Mouse (Mus musculus): ENCODE results near the gene Gbf1.

The Gbf1 gene

DNA sequence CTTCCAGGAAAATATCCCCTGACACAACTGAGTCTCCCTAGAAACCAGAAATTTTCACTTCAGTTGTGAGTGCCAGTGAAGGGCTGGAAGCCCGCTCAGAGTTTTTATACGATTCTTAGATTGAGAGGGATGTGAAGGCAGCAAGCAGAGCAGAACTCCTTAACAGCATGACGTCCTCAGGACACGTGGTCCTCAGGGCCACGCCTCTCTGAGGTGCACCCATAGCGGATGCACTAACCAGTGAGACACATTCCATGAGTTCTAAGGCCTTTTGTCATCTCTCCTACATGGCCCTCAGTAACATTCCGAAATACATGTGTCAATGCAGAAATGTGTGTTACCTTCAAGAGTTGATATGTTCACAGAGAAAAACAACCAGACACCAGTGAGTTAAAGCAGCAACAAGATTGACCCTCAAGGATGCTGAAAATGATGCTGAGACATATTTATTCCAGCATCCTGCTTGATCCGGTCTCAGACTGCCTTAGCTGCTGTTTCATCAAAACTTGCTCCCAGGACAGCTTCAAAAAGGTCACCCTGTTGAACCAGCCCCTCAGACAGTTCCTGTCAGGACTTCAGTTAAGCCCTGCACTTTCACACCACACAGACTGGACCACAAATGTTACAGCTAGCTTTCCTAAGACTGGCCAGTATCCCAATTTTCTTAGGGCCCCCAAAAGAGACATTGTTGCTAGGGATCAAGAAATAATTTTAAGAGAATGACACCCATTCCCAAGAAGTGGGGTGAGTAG is 148.2 kb downstream of the Gbf1 start:
- no peak for DNase-seq (ENCODE audit: low read depth, low spot score)

DNA sequence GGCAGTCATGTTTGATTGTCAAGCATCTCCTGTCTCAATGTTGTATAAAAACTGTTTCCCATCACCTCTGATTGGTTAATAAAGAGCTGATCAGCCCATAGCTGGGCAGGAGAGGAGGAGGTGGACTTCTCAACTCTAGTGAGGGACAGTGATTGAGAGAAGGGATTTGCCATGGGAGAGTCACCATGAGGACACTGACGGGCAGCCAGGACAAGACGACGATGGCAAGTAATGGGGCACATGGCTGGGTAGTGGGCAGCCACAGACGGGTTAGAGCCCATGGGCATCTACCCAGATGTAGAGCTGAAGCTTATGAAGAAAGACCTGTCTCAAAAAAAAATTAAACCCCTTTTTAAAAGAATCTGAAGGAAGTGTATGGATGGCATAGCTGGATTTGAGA is 150.2 kb downstream of the Gbf1 start:
- no peak for DNase-seq (ENCODE audit: low read depth, low spot score)

DNA sequence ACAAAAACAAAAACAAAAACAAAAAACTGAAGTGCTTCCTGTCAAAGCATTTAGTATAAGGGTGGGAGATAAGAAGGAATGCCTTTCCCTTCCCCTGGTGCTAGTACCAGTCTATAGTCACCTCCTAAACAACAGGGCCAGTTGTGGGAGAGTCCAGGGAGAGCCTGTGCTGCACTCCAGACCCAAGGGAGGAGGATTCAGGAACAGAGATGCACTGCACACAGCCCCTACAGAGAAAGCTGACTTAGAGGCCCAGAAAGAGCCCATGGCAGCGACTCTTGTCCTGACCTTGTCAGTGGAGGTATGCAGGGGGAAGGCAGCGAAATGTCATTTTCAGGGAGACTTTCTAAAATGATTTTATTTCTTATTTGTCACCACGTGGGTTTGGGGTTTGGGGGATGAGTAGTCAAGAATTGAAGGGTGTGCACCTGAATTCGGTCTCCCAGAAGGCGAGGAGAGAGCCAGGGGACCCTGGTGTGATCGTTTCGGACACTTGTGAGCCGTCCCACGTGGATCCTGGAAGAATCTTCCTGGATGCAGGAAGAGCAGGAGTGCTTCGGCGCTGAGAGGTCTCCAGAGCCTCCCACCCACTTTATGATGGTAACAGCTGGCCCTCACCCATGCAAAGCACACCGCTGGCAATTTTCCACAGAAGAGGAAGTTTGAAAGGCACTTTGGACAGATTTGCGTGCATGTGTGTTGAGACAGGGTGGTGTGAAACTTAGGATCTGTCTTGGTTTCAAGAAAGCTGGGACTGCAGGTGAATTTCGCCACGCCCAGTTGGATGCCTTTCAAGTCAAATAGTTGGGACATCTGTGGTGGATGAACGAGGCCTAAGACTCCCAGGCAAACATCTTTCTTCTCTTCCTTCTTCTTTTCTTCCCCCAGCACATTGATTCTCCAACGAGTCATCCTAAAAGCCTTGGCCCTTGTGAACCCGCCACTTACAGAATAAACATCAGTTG is 151.2 kb downstream of the Gbf1 start:
- no peak for DNase-seq (ENCODE audit: low read depth, low spot score)

DNA sequence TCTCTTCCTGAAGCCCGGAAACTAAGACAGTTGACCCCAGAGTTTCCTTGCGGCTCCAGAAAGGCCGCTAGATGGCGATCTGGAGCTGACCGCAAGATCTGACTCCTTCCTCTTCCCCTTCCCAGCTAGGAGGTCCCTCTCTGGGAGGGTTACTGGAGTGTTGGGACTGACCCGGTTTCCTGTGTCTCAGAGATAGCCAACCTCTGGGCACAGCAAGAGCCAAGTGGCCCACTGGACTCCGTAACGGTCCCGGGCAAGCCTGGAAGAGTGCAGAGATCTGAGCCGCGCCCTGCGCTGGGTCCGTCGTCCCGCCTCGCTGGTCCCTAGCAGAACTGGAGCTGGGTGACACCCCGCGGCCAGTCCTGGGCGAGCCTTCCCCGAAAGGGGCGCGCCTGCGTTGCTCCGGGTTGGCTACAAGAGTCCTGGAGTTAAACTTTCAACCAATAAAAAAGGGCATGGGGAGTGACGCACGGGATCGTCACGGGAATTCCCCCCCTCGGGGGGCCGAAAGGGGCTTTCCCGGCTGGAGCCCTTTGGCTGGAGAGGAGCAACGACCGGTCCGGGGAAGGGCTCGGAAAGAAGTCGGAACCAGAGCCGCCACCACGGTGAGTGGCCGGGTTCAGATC is 152.0 kb downstream of the Gbf1 start, which contains the start of gene Nfkb2:
Gene Nfkb2, plus strand, starts transcription at position 105 of the 626 bp plus-strand sequence.
- DNase-seq (ENCODE audit: low read depth, low spot score) = peak; percentile 92

DNA sequence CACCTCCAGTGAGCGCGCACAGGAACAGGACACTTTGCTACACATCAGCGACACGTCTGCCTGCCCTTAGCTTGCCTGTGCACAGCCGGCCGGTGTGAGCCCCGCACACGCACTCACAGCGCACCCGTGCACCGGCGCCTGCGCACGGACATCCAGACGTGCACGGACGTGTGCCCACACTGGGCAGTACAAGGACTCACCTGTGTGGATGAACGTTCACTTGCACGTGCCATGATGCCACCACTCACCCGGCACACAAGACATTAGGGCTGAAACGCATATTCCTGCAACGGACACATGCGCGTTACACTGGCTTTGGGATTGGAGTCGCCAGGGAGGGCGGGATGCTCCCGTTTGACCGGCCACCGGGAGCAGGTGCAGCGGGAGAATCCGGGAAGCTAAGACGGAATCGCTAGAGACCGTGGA is 152.6 kb downstream of the Gbf1 start:
- no peak for DNase-seq (ENCODE audit: low read depth, low spot score)

DNA sequence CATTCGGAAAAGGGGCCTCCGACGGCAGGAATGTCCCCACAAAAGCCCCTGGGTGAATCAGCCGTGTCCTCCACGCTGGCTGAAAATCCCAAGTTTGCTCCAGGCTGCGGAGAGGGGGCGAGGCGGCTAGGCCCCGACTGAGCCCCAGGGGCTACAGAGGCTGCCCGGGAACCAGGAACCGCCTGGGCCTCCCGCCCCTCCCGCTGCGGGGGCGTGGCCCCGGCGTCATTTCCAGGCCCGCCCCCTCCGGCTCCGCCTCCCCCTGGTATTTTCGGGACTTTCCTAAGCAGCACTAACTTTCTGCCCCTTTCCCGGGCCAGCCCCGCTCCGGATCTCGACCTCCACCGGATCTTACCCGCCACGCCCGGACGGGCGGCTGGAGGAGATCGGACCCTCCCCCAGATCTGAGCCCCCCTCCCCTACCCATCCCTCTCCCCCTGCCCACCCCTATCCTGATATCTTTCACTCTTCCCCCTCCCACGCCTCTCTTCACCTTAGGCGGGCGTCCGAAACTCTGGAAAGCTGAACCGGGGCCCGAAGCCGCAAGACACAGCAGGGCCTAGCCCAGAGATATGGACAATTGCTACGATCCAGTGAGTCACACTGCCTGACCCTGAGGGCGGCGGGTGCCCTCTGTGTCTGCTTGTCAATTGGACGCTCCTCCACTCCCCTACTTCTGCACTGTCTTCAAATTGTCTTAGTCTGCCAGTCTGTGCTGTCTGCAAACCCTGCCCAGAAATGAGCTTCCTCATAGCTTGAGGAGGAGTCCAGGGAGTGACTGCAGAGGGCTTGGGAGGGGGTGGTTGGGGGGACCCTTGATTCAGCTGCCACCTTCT is 153.3 kb downstream of the Gbf1 start:
- peak; percentile 86 for DNase-seq (ENCODE audit: low read depth, low spot score)

DNA sequence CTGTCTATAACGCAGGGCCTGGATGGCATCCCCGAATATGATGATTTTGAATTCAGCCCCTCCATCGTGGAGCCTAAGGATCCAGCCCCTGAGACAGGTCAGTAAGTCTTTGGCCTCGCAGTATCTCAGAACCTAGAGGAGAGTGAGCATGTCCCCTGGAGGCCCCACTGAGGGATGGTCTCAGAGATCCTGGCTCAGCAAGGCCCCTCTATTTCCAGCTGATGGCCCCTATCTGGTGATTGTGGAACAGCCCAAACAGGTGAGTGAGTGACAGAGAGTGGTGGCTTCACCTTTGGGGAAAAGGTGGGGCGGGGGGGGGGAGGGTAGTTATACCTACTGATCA is 153.9 kb downstream of the Gbf1 start:
- no peak for DNase-seq (ENCODE audit: low read depth, low spot score)

DNA sequence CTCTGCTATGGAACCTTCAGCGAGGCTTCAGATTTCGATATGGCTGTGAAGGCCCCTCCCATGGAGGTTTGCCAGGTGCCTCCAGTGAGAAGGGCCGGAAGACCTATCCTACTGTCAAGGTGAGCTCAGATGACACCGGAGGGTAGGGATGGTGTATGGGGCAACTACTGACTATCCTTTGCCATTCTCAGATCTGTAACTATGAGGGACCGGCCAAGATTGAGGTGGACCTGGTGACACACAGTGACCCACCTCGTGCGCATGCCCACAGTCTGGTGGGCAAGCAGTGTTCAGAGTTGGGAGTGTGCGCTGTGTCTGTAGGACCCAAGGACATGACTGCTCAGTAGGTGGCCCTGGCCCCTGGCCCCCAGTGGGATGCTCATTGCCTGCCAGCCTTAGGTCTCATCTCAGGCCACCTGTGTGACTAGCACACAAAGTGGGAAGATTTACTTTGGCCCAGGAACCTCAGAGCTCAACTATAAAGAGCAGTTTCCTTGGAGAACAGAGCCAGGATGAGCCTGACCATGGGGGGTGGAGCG is 154.5 kb downstream of the Gbf1 start:
- no peak for DNase-seq (ENCODE audit: low read depth, low spot score)

DNA sequence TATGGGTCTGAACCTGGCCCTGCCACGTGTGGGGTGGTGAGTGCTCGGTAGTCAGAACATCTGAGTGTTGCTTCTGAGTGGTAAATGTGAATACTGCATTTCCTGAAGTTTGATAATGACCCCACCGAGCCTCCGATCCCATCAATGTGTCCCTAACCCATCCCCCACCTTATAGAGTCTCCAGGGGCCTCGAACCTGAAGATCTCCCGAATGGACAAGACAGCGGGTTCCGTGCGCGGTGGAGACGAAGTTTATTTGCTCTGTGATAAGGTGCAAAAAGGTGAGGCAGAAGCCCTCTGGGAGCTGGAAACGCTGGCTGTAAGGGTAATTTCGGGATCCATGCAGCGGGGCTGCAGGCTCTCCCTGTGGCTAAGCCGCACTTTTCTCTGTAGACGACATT is 155.5 kb downstream of the Gbf1 start:
- no peak for DNase-seq (ENCODE audit: low read depth, low spot score)

DNA sequence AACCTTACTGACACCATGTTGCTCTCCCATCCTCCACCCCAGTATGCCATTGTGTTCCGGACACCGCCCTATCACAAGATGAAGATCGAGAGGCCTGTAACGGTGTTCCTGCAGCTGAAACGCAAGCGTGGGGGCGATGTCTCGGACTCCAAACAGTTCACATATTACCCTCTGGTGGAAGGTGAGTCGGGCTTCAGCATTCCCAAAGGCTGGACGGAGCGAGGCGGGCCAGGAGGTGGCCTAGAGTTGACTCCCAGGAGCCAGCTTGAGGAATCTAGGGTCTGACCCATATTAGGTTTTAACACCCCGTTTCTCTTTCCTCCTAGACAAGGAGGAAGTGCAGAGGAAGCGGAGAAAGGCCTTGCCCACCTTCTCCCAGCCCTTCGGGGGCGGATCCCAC is 156.0 kb downstream of the Gbf1 start:
- no peak for DNase-seq (ENCODE audit: low read depth, low spot score)

DNA sequence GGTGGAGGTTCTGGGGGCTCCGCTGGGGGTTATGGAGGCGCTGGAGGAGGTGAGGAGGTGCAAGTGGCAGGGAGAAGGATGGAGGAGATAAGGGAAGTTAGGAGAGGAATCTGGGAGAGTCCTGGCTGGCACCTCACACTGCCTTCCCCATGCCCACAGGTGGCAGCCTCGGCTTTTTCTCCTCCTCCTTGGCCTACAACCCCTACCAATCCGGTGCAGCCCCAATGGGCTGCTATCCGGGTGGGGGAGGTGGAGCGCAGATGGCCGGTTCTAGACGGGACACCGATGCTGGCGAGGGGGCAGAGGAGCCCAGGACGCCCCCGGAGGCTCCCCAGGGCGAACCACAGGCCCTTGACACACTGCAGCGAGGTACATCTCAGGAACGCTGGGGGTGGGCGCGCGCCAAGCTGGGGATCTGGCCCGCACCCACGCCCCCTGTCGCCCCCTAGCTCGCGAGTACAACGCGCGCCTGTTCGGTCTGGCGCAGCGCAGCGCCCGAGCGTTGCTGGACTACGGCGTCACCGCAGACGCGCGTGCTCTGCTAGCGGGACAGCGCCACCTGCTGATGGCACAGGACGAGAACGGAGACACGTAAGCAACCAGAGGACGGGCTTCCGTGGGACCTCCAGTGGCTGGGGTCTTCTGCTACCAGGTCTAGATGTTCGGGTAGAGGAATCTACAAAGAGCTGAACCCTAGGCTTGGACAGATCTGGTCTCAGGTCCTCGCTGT is 156.6 kb downstream of the Gbf1 start:
- peak; percentile 95 for DNase-seq (ENCODE audit: low read depth, low spot score)

DNA sequence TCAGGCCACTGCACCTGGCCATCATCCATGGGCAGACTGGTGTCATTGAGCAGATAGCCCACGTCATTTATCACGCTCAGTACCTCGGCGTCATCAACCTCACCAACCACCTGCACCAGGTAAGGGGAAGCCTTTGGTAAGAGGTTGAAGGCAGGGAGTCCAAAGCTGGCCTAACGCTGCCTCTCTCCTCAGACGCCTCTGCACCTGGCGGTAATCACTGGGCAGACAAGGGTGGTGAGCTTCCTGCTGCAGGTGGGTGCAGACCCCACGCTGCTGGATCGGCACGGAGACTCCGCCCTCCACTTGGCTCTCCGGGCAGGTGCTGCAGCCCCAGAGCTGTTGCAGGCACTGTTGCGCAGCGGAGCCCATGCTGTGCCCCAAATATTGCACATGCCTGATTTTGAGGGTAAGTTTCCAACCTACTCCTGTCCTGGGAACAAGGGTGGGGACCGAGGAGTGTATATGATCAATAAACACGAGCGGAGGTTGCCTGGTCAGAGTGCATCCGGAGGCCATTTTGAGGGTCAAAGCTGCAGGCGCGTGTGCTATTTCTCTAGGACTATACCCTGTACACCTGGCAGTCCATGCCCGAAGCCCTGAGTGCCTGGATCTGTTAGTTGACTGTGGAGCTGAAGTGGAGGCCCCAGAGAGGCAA is 157.5 kb downstream of the Gbf1 start:
- DNase-seq (ENCODE audit: low read depth, low spot score) = no peak

DNA sequence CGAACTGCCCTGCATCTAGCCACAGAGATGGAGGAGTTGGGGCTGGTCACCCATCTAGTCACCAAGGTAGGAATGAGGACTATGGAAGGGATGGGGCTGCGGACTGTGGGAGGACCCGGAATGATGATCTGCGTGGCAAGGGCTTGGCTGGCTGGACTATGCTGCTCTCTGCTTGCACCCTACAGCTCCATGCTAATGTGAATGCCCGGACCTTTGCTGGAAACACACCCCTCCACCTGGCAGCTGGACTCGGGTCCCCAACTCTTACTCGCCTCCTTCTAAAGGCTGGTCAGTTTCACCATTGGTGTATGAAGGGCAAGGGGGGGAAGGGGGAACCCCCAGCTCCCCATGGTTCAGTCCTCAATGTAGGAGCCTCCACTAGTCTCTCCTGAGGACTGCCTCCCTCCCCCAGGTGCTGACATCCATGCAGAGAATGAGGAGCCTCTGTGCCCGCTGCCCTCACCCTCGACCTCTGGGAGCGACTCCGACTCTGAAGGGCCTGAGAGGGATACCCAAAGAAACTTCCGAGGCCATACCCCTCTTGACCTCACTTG is 158.1 kb downstream of the Gbf1 start:
- DNase-seq (ENCODE audit: low read depth, low spot score) = no peak

DNA sequence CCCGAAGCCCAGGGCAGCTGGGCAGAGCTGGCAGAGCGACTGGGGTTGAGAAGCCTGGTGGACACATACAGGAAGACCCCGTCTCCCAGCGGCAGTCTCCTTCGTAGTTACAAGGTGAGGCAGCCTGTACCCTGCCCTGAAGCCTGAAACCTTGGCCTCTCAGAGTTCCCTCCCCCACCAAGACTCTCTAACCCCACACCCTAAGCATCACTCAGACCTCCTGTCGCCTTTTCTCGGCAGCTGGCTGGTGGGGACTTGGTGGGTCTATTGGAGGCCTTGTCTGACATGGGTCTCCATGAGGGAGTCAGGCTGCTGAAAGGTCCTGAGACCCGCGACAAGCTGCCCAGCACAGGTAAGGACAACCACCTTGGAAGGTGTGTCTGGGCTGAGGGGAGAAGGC is 159.0 kb downstream of the Gbf1 start:
- DNase-seq (ENCODE audit: low read depth, low spot score) = no peak

DNA sequence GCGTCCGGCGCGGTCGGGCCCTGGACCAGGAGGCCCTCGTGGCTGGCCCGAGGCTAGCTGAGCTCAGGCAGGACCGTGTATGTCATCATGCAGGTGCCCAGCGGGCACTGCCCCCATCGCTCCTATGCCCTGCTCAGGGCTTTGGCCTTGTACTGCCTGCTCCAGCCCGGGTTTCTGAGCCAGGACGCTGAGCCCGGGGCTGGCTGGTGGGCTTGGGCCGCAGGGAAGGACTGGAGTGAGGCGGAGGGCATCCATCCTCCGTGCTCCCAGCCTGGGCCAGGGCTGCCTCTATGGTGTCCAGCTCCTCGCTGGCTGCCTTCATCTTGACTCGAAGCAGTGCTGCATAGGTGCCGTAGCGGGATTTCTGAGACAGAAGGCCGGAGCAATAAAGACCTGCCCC is 160.3 kb downstream of the Gbf1 start:
- no peak for DNase-seq (ENCODE audit: low read depth, low spot score)

DNA sequence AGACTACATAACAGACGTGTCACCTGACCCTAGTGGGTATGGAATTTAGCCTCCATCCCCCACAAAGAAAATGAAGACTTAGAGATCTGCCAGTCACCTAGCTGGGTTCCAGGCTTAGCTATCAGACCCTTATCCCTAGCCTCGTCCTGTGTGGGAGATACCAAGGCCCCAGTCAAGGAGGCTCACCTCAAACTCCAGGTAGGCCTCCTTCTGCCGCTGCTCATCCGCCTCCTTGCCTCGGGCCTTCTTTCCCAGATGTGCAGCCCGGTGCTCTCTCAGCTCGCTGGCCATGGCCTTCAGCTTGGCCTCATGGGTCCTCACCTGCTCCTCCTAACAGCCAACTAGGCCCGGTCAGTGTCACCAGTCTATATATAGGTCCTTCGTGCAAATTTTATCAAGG is 160.8 kb downstream of the Gbf1 start:
- DNase-seq (ENCODE audit: low read depth, low spot score) = no peak

DNA sequence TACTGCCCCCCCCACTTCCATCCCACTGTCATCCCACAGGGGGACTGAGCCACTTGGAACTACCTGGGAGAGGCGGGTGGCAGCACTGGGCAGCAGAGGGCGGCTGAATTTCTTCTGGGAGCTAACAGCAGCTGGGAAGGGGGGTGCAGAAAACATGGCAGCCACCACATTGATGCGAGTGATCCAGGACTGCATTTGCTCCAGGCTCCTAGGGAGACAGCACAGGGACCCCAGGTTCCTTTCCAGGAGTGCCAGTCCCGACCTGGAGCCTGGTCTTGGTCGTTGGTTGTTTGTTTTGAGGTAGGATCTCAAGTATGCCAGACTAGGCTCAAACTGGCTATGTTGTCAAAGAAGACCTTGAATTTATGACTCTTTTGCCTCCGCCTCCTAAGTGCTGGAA is 161.3 kb downstream of the Gbf1 start:
- no peak for DNase-seq (ENCODE audit: low read depth, low spot score)

DNA sequence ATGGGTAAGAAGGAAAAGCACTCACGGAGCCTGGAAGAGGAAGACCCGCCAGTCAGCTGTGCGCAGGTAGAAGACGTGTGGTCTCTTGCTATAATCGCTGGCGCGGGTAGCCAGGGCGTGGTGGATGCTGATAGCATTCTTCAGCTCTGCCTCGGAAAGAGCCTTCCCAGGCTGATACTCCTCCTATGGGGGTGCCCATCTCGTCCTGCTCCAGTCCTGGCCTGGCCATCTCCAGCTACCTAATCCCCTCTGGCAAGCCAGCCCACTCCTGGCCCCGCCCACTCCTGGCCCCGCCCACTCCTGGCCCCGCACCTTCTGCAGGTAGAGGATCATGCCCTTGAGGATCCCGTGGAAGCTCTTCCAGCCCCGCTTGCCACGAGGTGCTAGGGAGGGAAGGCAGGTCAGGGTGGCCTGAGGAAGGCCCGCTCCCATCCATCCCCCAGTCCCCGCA is 161.9 kb downstream of the Gbf1 start:
- no peak for DNase-seq (ENCODE audit: low read depth, low spot score)

DNA sequence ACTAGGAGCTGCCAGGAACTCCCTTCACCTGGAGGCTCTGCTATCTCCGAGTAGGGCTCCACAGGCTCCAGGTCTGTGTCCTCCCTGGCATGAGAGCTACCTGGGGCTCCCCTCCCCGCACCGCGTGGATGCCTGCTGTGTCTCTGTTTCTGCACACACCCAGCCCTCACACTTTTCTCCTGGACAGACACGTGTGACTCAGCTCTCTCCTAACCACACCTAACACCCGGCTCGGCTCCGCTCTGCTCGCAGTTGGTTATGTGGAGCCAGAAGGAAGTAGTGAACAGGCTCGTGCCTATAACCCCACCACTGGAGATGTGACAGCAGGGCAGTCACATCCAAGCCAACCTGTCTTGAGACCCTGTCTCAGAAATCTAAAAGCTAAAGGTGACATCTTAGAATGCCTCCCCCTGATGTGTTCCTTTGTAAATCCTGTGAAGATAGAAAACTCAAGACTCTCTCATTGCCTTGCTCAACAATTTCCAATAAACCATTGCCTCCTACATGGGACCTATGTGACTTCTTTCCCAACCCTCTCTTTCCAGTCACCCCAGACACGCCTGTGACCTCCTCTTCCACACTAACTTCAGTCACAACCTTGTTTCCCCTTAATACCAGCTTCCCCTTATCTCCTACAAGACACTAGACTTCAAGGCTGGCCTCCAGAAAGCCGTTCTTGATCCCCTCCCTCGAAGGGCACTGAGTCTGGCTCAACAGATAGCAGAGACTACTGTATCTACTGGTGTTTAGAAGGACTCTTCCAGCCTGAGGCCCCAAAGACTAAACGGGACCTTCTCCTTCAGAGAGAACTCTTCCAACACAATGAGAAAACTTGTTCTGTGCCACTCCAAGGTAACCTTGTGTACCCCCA is 162.8 kb downstream of the Gbf1 start:
- no peak for DNase-seq (ENCODE audit: low read depth, low spot score)
